Mouse (Mus musculus): ENCODE data around the gene Tex2. TPM values are rescaled to one million over a fixed set of nuclear protein-coding genes. Genes with fewer than 3 reads are reported as not detected.
A peak's percentile ranks its signal among the peaks of the same experiment; 100 is the strongest.
"Not testable (repeated sequence)": the region's sequence is repeated elsewhere in the genome, so short reads cannot be mapped to it uniquely, and the experiment has no call there.

Gene Tex2
- total RNA-seq, 2 experiments from 2014 or later, result 70.3 to 76.1 TPM

DNA sequence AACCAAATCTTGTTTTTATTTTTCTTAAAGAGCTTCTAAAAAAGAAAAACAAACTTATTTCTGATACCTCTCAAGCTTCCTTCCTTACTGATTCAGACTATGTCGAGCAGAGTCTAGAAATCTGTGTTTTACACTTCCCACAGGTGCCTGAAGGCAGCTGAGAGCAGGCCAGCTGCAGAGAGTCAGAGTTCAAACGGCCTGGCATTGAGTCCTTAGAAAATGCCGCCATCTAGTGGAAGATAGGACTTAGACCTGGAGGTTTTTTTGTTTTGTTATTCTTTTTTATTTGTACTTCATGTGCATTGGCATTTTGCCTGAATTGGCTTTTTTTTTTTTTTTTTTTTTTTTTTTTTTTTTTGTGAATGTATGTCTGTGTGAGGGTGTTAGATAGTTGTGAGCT lies 121.8 kb downstream of the Tex2 start:
- intact Hi-C loops (cut with DNase I), result no loop called here
- DNase-seq, result peak; percentile 53

DNA sequence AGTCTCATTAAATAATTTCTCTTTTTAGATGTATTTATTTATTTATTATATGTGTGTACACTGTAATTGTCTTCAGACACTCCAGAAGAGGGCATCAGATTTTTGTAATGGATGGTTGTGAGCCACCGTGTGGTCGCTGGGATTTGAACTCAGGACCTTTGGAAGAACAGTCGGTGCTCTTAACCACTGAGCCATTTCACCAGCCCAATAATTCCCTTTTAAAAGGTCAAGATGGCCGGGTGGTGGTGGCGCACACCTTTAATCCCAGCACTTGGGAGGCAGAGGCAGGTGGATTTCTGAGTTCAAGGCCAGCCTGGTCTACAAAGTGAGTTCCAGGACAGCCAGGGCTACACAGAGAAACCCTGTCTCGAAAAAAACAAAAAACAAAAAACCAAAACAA lies 122.6 kb downstream of the Tex2 start:
- DNase-seq; intact Hi-C loops (cut with DNase I): not testable (repeated sequence)

DNA sequence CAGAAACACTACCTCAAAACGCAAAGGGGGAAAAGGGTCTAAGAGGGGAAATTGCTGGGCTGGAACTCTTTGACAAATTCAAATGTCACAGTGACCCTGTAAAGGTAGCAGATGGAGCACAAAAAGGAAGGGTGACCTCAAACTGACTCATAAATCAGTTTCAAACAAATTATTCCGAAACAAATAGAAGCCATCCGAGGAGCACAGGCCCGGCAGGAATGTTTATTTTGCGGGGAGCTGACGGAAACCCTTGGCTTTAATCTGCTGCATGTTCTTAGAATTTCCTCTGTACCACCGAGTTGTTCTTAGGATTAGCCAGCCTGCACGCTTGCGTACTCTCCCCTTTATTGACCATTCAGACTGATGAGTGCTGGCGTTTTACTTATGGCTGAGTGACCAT lies 123.2 kb downstream of the Tex2 start:
- intact Hi-C loops (cut with DNase I), result no loop called here

DNA sequence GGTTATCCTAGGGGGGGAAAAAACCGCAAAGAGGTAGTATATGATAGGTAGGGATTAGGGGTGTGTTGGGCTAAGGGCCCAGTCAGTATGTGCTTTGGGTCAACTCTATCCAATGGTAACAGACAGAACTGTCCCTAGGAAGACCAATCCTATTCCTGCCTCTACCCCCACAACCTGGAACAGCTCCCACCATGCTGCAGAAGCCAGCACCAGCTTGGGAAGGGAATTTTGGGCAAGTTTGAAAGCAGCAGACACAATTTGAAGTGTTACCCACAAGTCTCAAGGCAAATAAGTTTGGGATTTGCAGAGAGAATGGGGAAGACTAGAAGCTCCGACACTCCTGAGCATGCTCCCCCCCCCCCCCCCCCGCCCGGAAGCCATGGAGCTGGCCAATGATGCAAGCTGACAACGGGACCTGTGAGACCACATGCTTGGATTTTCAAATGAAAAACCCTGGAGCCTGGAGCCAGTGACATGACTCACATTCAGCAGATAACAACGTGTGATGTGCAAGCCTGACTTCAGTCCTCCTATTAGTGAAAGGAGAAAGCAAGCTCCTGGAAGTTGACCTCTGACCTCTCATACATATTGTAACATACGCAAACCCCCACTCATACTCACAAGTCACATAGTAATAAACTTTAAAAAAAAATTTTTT lies 124.1 kb downstream of the Tex2 start:
- intact Hi-C loops (cut with DNase I), result no loop called here
- no peak for DNase-seq

More for the DNA sequence above, 123.2 kb downstream of the Tex2 start:
- no peak for DNase-seq

DNA sequence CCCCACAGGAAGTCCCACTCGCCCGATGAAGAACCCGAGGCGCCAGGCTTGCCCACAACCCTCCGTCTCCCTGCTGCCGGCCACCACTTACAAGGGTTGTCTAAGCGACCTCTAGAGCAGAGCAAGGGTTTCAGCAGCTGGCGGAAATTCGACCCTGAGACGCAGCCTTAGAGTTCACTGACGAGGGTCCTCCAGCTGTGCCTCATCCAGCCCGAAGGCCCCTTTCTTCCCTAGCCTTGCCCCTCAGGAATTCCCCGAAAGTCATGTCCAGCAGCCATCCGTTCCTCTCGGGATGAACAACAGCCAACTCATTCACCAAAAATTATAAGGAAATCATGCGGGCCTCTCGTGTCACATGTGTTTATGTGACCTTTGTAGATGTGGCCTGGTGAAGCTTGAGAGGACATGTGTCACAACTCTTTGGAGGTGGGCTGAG lies 125.1 kb downstream of the Tex2 start:
- intact Hi-C loops (cut with DNase I), result no loop called here
- no peak for DNase-seq

DNA sequence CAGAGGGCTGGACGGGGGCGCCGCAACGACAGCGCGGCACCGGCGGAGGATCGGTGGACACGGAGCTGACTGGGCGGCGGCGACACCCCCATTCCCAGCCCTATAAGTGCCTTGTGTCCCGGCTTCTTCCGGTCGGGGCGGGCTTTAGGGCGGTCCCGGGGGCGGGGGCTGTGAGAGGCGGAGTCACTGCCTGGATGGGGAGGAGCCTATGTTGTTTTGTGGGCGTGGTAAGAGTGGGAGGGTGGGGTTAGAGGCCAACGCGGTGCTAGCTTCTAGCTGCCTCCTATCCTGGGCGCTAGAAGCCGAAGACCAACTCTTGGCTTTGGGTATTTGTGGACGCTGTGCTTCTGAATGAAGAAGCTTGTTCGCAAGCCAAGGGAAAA lies 125.5 kb downstream of the Tex2 start, which contains the start of gene Ern1:
Gene Ern1, minus strand, starts transcription at position 120 of the 383 bp plus-strand sequence.
- DNase-seq, result peak; percentile 96
- intact Hi-C loops (cut with DNase I), result loop anchor here (2.0 kb wide), 1 partner anchor 69 kb away; no protein-coding TSS in a partner anchor

DNA sequence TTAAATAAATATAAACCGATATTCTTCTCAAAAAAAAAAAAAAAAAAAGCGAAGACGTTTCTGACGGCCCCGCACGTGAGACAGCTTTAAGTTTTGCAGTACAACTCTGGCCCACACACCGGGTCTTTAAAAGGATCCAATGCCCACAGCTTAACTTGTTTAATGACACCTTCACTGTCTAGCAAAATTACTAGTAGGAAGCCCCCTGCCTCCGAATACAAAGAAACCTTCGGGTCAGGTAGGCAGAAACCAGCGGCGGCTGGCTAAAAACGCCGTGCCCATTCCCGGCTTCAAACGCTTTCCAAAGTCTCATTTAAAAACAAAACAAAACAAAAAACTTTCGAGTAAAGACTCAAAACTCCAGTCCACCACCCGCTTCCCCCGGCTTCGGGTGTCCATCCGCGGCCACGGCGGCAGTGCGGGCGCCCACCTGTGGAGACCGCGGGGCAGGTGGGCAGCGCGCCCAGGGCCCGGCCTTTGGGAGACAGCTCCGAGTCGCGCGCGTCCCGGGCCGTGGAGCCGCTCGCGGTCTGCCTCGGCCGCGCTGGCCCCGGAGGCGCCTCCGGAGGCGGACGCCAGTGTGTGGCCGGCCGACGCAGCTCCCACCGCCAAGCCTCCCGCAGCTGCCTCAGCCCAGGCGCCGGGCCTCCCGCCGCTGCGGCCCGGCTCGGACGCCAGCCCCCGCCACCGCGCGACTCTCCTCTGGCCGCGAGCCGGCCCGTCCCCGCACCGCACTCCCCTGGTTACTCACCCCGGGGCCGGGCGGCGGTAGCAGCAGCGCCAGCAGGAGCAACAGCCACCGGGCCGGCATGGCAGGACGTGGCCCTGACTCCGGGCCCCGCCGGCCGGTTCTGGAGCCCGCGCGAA lies 126.1 kb downstream of the Tex2 start:
- intact Hi-C loops (cut with DNase I), result loop anchor here (2.0 kb wide), 1 partner anchor 68 kb away; no protein-coding TSS in a partner anchor
- DNase-seq, result peak; percentile 38

DNA sequence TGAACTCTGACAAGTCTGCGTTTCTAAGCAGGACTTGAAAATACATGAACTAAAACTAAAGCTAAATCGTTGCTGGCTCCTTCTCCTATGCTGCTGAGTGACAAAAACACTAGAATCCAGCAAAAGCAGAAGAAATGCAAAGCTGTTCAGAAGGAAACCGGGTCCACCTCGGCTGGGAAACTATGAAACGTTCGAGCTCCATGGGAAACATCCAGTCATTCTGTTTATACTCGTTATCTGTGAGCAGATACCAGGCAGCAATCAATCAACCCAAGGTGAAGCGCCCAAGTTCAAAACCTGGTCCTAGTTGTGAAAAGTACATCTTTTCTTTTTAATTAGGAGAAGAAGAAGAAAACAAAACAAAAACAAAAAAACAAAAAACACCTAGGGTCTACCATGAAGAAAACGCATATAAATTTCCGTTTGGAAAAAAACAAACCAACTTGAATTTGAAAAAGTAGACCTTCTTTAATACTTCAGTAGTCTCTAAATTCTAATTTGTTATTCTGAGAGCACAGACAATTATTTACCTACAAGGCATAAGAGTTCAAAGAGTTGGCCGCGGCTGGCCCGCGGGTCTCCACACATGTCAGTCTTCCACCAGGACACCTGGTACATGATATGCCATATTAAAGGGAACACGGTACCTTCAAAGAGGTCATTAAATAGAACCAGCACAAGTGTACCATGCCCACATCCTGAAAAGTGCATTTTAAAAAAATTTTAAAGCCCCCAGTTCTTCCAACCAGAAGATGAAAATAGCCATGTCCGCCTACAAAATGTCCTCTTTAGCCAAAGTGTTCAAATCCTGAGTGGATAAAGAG lies 127.0 kb downstream of the Tex2 start:
- intact Hi-C loops (cut with DNase I), result loop anchor here (2.0 kb wide), 1 partner anchor 67 kb away; no protein-coding TSS in a partner anchor
- no peak for DNase-seq

DNA sequence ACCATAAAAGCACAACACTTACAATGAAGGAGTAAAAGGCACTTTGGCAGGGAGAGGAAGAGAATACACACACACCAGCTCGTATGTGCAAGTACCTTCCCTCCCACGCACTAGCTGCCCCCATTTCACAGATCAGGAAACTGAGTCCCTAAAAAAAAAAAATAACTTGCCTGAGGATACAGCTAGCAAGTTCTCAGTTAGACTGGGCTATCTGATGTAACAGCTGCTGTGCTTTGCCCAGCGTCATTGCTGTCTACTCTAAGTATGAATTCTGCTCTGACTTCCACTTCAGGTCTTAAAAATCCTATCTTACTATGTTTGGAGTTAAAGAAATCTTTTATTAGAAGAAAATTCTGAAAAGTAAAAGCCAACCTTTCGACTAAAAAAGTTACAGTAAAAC lies 127.6 kb downstream of the Tex2 start:
- intact Hi-C loops (cut with DNase I), result loop anchor here (2.0 kb wide), 1 partner anchor 67 kb away; no protein-coding TSS in a partner anchor
- DNase-seq, result no peak

DNA sequence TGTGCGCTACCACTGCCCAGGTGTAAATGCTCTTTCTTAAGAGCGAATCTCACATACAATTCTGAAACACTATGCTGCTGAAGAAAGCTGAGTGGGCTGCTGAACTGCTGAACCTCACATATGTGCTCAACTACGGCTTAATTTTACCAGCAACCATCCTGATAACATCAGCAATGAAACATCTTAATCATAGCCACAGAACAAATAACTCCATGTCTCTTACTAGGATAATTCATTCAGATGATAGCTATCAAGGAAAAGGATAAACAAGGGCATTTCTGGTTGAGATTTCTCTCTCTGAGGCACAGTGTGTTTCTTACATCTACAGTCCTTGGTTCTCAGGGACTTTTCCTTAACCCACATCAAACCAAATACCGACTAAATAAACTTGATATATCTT lies 128.3 kb downstream of the Tex2 start:
- intact Hi-C loops (cut with DNase I), result no loop called here
- no peak for DNase-seq

DNA sequence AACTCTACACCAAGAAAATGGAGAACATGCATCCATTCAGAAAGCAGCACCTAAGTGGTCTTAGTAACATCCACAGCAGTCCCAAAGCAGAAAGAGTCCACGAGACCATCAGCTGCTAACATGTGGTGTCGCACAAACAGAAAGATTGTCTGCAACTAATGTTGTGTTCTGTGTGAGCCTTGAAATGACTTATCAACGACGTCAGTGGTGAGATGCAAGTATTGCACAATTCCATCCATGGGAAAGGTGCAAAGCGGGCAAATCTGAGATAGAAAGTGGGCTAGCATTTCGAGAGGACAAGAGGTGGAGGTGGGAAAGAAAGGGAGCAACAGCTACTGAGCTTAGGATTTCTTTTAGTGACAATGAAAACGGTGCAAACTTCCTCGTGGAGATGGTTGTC lies 130.4 kb downstream of the Tex2 start:
- DNase-seq, result no peak
- intact Hi-C loops (cut with DNase I), result no loop called here

DNA sequence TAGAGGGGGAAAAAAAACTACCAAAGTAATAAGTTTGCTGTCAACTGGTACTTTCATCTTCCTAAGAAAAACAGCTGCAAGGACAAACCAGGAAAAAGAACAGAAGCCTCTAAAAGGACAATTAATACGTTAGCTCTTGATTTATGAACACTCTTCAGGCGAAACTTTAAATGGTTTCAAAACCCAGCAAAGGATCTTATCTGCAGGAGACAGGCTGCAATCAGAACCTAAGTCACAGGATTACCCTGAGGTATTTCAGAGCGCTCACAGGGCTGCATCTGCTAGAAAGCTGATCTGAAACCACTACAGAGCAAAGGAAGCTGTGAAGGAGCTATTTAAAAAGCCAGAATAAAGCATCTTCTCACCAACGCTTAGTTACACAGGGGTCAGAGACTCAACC lies 131.6 kb downstream of the Tex2 start:
- intact Hi-C loops (cut with DNase I), result no loop called here
- no peak for DNase-seq

DNA sequence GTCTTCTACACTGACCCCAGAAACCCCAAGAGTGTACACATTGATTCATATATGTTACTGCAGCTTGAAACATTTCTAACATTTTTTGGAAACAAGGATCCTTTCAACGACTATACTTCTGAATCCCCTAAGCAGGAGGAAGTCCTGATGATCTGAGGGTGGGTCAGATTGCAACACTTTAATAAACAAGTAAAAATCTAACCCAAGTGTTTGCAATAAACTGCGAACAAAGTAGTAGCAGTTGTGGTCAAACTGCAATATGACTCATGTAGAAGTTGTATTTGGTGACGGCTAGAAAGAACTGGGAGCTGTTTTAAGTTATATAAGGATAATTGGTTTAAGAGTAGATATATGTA lies 132.7 kb downstream of the Tex2 start:
- no peak for DNase-seq
- intact Hi-C loops (cut with DNase I), result no loop called here

DNA sequence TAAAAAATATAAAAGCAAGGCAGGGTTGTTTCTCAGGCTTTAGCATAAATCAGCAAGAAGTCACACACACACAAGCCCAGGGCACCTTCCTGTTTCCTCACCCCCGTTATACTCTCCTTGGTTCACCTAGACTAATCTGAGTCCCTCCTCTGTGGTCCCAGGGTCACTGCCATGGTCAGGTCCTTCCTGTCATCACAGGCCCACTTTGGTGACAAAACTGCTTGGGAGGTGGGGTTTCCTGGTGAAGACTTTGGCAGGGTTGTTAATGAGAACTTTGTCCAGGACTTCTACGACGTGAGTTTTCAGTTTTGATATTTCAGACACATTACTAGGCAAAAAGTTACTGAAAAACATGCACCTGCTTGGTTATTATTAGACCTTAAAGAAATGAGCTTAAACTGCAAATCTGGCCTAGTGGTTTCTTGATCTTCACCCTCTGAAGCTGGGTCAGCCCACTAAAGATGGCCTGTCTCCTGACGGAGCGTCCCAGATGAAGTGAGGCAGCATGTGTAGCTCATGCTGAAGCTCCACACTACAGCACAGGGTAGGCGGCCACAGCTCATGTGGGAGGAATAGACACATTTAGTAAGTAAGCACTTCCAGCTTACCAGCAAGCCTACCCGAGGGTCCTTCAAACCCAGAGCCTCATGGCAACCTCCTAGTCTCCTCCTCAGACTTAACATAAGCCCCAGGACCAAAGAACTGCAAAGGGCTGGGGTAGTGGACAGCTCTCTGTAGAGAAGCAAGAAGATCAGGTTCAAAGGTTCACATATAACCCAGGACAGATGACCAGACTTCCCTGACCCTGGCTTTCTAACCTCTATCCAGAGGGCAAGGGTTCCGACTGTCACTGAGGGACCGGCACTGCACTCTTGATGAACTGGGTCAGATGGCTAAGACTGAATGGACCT lies 133.3 kb downstream of the Tex2 start:
- no peak for DNase-seq

DNA sequence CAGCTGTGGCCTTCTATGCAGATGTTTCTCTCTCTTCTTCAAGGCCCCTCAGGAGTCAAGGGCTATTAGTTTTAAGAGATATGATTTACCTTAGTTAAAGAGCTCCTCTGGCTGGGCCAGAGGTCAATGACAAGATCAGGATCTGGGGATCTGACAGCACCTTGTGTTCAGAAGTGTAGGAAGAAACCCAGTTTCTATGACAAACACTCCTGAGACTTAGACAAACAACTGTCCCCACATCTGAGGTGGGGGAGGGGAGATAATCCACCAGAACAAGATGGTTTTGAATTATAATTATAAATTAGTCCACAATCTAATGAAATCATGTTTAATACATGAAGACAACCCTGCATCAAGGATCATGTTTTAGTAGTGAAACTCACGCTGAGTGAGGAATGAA lies 134.5 kb downstream of the Tex2 start:
- DNase-seq, result no peak
- intact Hi-C loops (cut with DNase I), result no loop called here

More for the DNA sequence above, 133.3 kb downstream of the Tex2 start:
- intact Hi-C loops (cut with DNase I), result no loop called here

DNA sequence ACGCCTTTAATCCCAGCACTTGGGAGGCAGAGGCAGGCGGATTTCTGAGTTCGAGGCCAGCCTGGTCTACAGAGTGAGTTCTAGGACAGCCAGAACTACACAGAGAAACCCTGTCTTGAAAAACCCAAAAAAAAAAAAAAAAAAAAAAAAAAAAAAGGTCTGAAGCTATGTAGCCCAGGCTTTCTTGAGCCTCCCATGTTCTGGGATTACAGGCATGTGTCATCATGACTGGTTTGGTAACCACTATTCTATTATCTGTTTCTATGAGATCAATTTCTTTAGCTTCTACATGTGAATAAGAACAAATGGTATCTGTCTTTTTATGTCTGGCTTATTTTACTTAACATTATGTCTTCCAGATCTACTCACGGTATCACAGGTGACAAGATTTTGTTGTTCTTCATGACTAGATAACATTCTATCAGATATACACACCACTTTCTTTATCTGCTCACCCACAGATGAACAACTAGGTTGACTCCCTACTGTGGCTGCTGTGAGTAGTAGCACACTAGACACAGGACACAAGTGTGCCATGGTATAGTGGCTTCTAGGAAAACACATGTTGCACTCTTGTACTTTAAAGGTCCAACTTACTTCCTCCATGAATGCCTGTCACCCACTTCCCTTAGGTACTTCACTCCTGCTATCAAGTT lies 135.6 kb downstream of the Tex2 start:
- no peak for DNase-seq
- intact Hi-C loops (cut with DNase I), result no loop called here

DNA sequence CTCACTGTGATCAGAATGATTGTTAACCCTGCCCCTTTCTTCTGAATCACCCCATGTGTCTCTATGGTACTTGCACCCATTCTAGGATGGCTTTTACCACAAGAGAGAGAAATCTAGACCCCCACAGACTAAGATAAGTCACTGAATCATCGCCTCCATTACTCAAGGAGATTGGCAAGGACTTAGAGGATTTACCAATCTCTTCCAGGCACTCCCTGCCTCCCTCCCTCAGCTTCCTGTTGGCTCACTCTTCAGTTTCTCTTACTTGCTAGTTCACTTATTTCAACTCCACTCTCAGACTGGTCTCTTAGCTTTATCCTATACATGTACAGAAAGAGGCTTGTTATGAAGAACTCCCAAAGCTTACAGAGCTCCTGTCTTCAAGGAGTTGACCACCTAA lies 137.9 kb downstream of the Tex2 start:
- intact Hi-C loops (cut with DNase I), result no loop called here
- no peak for DNase-seq

DNA sequence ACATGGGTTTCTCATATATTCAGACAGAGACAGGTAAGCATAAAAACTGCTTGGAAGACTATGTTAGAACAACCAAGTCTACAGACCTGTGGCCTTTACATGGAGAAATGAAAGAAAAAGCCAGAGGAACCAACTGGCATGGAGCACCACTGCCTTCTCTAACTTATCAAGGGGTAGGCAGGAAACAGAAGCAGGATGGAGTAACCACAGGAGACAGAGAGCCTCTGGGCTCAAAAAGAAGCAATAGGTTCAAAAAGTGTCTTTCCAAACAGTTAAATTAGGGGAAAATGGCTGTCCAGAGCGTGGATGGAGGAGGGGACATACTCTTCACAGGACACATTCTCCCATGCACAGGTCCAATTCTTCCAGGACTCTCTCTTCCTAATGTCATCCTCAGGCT lies 141.6 kb downstream of the Tex2 start:
- intact Hi-C loops (cut with DNase I), result no loop called here
- no peak for DNase-seq

DNA sequence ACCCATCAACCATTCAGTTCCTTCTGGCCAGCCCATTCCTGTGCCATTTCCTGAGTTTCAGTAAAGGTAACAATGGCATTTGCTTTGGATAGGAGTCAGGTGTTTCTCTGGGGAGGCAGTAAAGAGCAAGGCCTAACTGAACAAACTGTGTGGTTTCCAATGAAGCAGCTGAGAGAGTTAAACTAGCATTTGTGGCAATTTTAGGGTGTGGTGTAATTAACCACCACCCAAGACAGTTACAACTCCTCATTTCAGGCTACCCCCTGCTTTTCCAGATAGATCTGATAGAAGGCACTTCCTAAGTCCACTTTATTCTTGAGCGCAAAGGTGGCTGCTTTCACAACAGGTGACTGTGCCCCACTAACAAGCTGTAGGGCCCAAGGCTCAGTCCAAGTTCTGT lies 144.7 kb downstream of the Tex2 start:
- intact Hi-C loops (cut with DNase I), result no loop called here

DNA sequence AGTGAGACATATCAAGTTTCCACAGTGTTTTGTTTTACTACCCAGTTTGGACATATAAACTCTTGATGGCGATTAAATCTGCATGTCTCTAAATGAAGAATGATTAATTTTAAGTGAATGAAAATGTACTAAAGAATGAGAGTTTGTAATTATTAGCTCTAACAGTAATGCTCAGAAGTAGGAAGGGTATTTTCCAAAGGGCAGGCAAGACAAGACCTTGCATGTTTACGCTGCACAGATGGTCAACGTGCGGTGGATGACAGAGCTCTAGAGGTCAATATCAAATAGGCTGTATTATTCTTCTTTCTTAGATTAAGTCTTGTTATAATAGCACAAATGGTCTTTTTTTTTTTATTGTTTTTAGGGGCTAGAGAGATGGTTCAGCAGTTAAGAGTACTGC lies 147.3 kb downstream of the Tex2 start:
- intact Hi-C loops (cut with DNase I), result no loop called here
- DNase-seq, result no peak

More for the DNA sequence above, 144.7 kb downstream of the Tex2 start:
- no peak for DNase-seq
